Mouse (Mus musculus): ENCODE measurements around the gene Cd3d. TPM values are rescaled to one million over a fixed set of nuclear protein-coding genes. Genes with fewer than 3 reads are reported as not detected.

The Cd3d gene
- polyA plus RNA-seq, 1 experiment from 2014 or later: not detected

GRCm38 (mm10) chr9:45024187-45024586 is 42.6 kb downstream of the Cd3d start:
- Histone ChIP-seq H3K4me1 (no peaks in the 10 kb centered on the region), H3K36me3 (replicated peaks) (no peaks in the 10 kb centered on the region), H3K9me3 (no peaks in the 10 kb centered on the region), H3K27ac (no peak overlapping the region), H3K4me3 (no peak overlapping the region), H3K27me3 (ENCODE audit: poor library complexity, severe bottlenecking) (0 out of 2 replicates have a peak, but pooled peaks cover 5% of the 10 kb centered on the region)
- DNase-seq (ENCODE audit: extremely low spot score, low spot score): no peak
- WGBS: 91% methylated on average over 2 of the region's 2 CpGs

GRCm38 (mm10) chr9:45027376-45027775 is 45.8 kb downstream of the Cd3d start:
- Histone ChIP-seq H3K36me3 (replicated peaks) (no peaks in the 10 kb centered on the region), H3K4me1 (no peaks in the 10 kb centered on the region), H3K27me3 (ENCODE audit: poor library complexity, severe bottlenecking) (peaks cover 15% of the 10 kb centered on the region; the same call in 1 of the 2 replicates), H3K4me3 (no peak overlapping the region), H3K9me3 (no peaks in the 10 kb centered on the region), H3K27ac (no peak overlapping the region)
- DNase-seq (ENCODE audit: extremely low spot score, low spot score): no peak
- 81% methylated on average over 8 of the region's 8 CpGs for WGBS

- DNase-seq (ENCODE audit: extremely low spot score, low spot score): no peak
- Histone ChIP-seq H3K4me3 (no peak overlapping the region), H3K36me3 (replicated peaks) (no peaks in the 10 kb centered on the region), H3K27ac (no peak overlapping the region), H3K9me3 (no peaks in the 10 kb centered on the region), H3K4me1 (no peaks in the 10 kb centered on the region), H3K27me3 (ENCODE audit: poor library complexity, severe bottlenecking) (peaks cover 10% of the 10 kb centered on the region; the same call in 1 of the 2 replicates)
- 77% methylated on average over 6 of the region's 6 CpGs for WGBS
Observed at GRCm38 (mm10) chr9:45030341-45030740, 48.8 kb downstream of the Cd3d start.

- Histone ChIP-seq H3K27me3 (ENCODE audit: poor library complexity, severe bottlenecking) (peaks cover 10% of the 10 kb centered on the region; the same call in 1 of the 2 replicates), H3K36me3 (replicated peaks) (no peaks in the 10 kb centered on the region), H3K4me1 (no peaks in the 10 kb centered on the region), H3K27ac (no peak overlapping the region), H3K4me3 (no peak overlapping the region), H3K9me3 (no peaks in the 10 kb centered on the region)
- WGBS: 84% methylated on average over 2 of the region's 2 CpGs
- DNase-seq (ENCODE audit: extremely low spot score, low spot score): no peak
Observed at GRCm38 (mm10) chr9:45032261-45032660, 50.7 kb downstream of the Cd3d start.

GRCm38 (mm10) chr9:45034526-45034925 is 52.9 kb downstream of the Cd3d start:
- Histone ChIP-seq H3K36me3 (replicated peaks) (no peaks in the 10 kb centered on the region), H3K27ac (no peak overlapping the region), H3K4me3 (no peak overlapping the region), H3K9me3 (no peaks in the 10 kb centered on the region), H3K4me1 (no peaks in the 10 kb centered on the region), H3K27me3 (ENCODE audit: poor library complexity, severe bottlenecking) (peaks cover 26% of the 10 kb centered on the region)
- DNase-seq (ENCODE audit: extremely low spot score, low spot score): no peak
- 84% methylated on average over 3 of the region's 3 CpGs for WGBS

Other genes starting within 250 kb of the Cd3d start
- gene Phldb1, start 246.6 kb upstream of the Cd3d start, polyA plus RNA-seq (2016; fragmentation: Nextera tagmentation; extraction: Ambion mirVana): 37.8 and 44.7 TPM in 2 replicates
- 159 and 168 TPM in 2 replicates for gene Arcn1, start 213.9 kb upstream of the Cd3d start, polyA plus RNA-seq (2016; fragmentation: Nextera tagmentation; extraction: Ambion mirVana)
- 110 TPM in 2 replicates for gene Ift46, start 213.9 kb upstream of the Cd3d start, polyA plus RNA-seq (2016; fragmentation: Nextera tagmentation; extraction: Ambion mirVana)
- 2.1 and 3.0 TPM in 2 replicates for gene Tmem25, start 182.5 kb upstream of the Cd3d start, polyA plus RNA-seq (2016; fragmentation: Nextera tagmentation; extraction: Ambion mirVana)
- not detected in 2 replicates for gene Ttc36, start 178.7 kb upstream of the Cd3d start, polyA plus RNA-seq (2016; fragmentation: Nextera tagmentation; extraction: Ambion mirVana)
- gene Kmt2a, start 100.5 kb upstream of the Cd3d start, polyA plus RNA-seq (2016; fragmentation: Nextera tagmentation; extraction: Ambion mirVana): 10.3 and 10.8 TPM in 2 replicates
- 509 and 532 TPM in 2 replicates for gene Atp5l, start 61.0 kb upstream of the Cd3d start, polyA plus RNA-seq (2016; fragmentation: Nextera tagmentation; extraction: Ambion mirVana)
- 23.8 and 24.8 TPM in 2 replicates for gene Ube4a, start 16.2 kb upstream of the Cd3d start, polyA plus RNA-seq (2016; fragmentation: Nextera tagmentation; extraction: Ambion mirVana)
- gene Cd3g, start 1.4 kb upstream of the Cd3d start, polyA plus RNA-seq (2016; fragmentation: Nextera tagmentation; extraction: Ambion mirVana): not detected in 2 replicates
- not detected in 2 replicates for gene Cd3e, start 27.8 kb downstream of the Cd3d start, polyA plus RNA-seq (2016; fragmentation: Nextera tagmentation; extraction: Ambion mirVana)
- gene Mpzl2, start 58.0 kb downstream of the Cd3d start, polyA plus RNA-seq (2016; fragmentation: Nextera tagmentation; extraction: Ambion mirVana): 3.2 and 3.5 TPM in 2 replicates
- gene Mpzl3, start 73.4 kb downstream of the Cd3d start, polyA plus RNA-seq (2016; fragmentation: Nextera tagmentation; extraction: Ambion mirVana): 2.3 and 2.7 TPM in 2 replicates
- gene Jaml, start 97.4 kb downstream of the Cd3d start, polyA plus RNA-seq (2016; fragmentation: Nextera tagmentation; extraction: Ambion mirVana): 0.52 and 0.54 TPM in 2 replicates
- gene Scn2b, start 136.0 kb downstream of the Cd3d start, polyA plus RNA-seq (2016; fragmentation: Nextera tagmentation; extraction: Ambion mirVana): 3.6 and 4.5 TPM in 2 replicates
- 0.25 and 0.41 TPM in 2 replicates for gene Scn4b, start 156.6 kb downstream of the Cd3d start, polyA plus RNA-seq (2016; fragmentation: Nextera tagmentation; extraction: Ambion mirVana)
- gene BC049352, start 200.2 kb downstream of the Cd3d start, polyA plus RNA-seq (2016; fragmentation: Nextera tagmentation; extraction: Ambion mirVana): not detected in 2 replicates
- 0.19 TPM in 1 of 2 replicates, not detected in the other for gene Tmprss4, start 222.3 kb downstream of the Cd3d start, polyA plus RNA-seq (2016; fragmentation: Nextera tagmentation; extraction: Ambion mirVana)